Mouse (Mus musculus): Measurements from ENCODE around the gene Kif19a. TPM values are rescaled to one million over a fixed set of nuclear protein-coding genes. Genes with fewer than 3 reads are reported as not detected.

Gene Kif19a
- 0.22 and 0.46 TPM in 2 replicates for polyA plus RNA-seq (2015; fragmentation: Nextera tagmentation; extraction: Ambion mirVana)

DNA sequence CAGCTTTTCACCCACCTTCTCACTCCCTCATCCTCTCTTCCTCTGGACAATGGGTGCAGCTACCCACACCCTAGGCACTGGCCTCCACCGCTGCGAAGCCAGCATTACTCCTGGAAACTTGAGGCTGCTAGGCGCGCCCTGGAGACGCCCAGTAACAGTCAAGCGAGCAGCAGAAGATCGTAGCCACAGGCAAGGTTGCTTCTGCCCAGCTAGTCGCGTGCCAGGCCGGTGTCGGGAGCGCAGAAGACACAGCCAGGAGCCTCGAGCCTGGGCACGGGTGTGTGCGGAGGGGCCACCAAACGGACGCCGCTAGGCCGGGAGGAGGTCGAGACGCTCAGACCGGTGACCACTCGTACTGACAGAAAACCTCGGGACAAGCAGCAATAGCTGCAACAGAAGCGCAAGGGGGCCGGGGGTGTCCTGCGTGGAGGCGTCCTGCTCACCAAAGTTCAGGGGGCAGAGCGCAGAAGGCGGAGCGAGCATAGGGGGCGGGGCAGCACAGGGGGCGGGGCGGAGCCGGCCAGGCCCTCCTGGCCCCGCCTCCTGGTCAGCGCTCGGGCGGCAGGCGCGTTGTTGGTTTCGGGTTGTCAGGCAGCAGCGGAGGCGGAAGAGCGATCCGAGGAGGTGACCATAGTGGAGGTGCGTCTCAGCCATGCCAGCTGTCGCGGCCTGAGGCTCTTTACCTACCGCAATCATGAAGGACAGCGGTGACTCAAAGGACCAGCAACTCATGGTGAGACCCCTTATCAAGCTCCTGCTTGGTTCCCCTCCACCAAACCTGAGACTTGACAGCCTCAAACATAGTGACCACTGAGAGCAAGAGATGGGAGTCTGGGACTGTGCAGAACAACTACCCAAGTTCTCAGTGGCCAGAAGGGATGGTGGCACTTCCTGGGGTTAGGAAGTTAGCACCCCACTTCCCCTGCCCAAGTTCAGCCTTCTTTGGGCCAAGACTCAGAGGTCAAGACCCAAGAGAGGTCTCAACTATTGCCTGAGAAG, at the start of gene Kif19a:
Kif19a (plus strand) TSS at position 569 of the 999 bp plus-strand sequence.
- Histone ChIP-seq H3K9ac (replicated peaks; ENCODE audit: low read length) (peak within 1 kb of the TSS; percentile 59), H3K36me3 (ENCODE audit: insufficient read depth, low read length) (no peaks in the 10 kb centered on the region), H3K27ac (ENCODE audit: low read length) (no peak within 1 kb of the TSS), H3K9me3 (ENCODE audit: low read length) (no peaks in the 10 kb centered on the region), H3K27me3 (ENCODE audit: insufficient read depth, low read length) (peaks cover 17% of the 10 kb centered on the region), H3K4me2 (replicated peaks; ENCODE audit: low read depth, low read length) (peak within 1 kb of the TSS; percentile 96), H3K4me3 (ENCODE audit: low read length) (peak within 1 kb of the TSS; percentile 57), H3K4me1 (ENCODE audit: insufficient read depth, low read length) (0 out of 2 replicates have a peak, but pooled peaks cover 3% of the 10 kb centered on the region)
- 3% methylated on average over 51 of the region's 51 CpGs for WGBS
- peak; percentile 86 for ATAC-seq (ENCODE audit: low FRiP score, low TSS enrichment)

- no peaks in the 10 kb centered on the region for H3K9me3 ChIP-seq (ENCODE audit: low read length)
- H3K4me3 ChIP-seq (ENCODE audit: low read length) = no peak overlapping the region
- peaks cover 3% of the 10 kb centered on the region; the same call in 1 of the 2 replicates for H3K4me1 ChIP-seq (ENCODE audit: insufficient read depth, low read length)
- WGBS = 61% methylated on average over 7 of the region's 7 CpGs
- ATAC-seq (ENCODE audit: low FRiP score, low TSS enrichment) = no peak
- no peaks in the 10 kb centered on the region for H3K27me3 ChIP-seq (ENCODE audit: insufficient read depth, low read length)
- H3K27ac ChIP-seq (ENCODE audit: low read length) = no peak overlapping the region
- no peak overlapping the region for H3K9ac ChIP-seq (replicated peaks; ENCODE audit: low read length)
- no peaks in the 10 kb centered on the region for H3K36me3 ChIP-seq (ENCODE audit: insufficient read depth, low read length)
- H3K4me2 ChIP-seq (replicated peaks; ENCODE audit: low read depth, low read length) = no peak overlapping the region
Measured at GRCm38 (mm10) chr11:114715531-114715930, 49.7 kb upstream of the Kif19a start.

GRCm38 (mm10) chr11:114720535-114720934, 44.7 kb upstream of the Kif19a start:
- Histone ChIP-seq H3K4me1 (ENCODE audit: insufficient read depth, low read length) (peaks cover 7% of the 10 kb centered on the region; the same call in 1 of the 2 replicates), H3K4me3 (ENCODE audit: low read length) (no peak overlapping the region), H3K4me2 (replicated peaks; ENCODE audit: low read depth, low read length) (no peak overlapping the region), H3K27me3 (ENCODE audit: insufficient read depth, low read length) (no peaks in the 10 kb centered on the region), H3K27ac (ENCODE audit: low read length) (no peak overlapping the region), H3K36me3 (ENCODE audit: insufficient read depth, low read length) (no peaks in the 10 kb centered on the region), H3K9ac (replicated peaks; ENCODE audit: low read length) (no peak overlapping the region), H3K9me3 (ENCODE audit: low read length) (0 out of 2 replicates have a peak, but pooled peaks cover 2% of the 10 kb centered on the region)
- ATAC-seq (ENCODE audit: low FRiP score, low TSS enrichment) = 0 out of 2 replicates have a peak, but pooled peaks have one; percentile 31
- 46% methylated on average over 10 of the region's 10 CpGs for WGBS

DNA sequence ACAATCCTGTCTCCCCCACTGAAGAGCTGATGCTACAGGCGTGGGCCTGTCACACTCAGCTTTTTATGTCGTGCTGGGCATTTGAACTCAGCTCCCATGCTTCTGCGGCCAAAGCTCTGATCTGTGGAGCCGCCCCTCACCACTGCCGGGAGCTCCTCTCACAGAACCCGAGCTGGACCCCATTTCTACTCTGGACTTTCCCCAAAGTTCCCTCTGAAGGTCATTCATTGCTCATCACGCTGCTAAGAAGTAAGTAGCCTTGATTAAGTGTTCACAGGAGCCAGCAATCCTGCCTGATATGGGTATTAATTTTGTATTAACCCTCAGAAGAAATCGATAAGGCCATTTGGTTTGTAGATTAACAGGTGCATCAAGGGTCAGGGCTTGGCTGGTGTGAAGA, 42.8 kb upstream of the Kif19a start:
- Histone ChIP-seq H3K4me2 (replicated peaks; ENCODE audit: low read depth, low read length) (no peak overlapping the region), H3K36me3 (ENCODE audit: insufficient read depth, low read length) (no peaks in the 10 kb centered on the region), H3K9me3 (ENCODE audit: low read length) (0 out of 2 replicates have a peak, but pooled peaks cover 2% of the 10 kb centered on the region), H3K4me1 (ENCODE audit: insufficient read depth, low read length) (peaks cover 13% of the 10 kb centered on the region; the same call in 1 of the 2 replicates), H3K9ac (replicated peaks; ENCODE audit: low read length) (no peak overlapping the region), H3K27ac (ENCODE audit: low read length) (no peak overlapping the region), H3K4me3 (ENCODE audit: low read length) (no peak overlapping the region), H3K27me3 (ENCODE audit: insufficient read depth, low read length) (no peaks in the 10 kb centered on the region)
- no peak for ATAC-seq (ENCODE audit: low FRiP score, low TSS enrichment)
- 78% methylated on average over 8 of the region's 8 CpGs for WGBS

- WGBS = 77% methylated on average over 13 of the region's 13 CpGs
- Histone ChIP-seq H3K9me3 (ENCODE audit: low read length) (0 out of 2 replicates have a peak, but pooled peaks cover 2% of the 10 kb centered on the region), H3K27ac (ENCODE audit: low read length) (no peak overlapping the region), H3K27me3 (ENCODE audit: insufficient read depth, low read length) (no peaks in the 10 kb centered on the region), H3K36me3 (ENCODE audit: insufficient read depth, low read length) (no peaks in the 10 kb centered on the region), H3K4me1 (ENCODE audit: insufficient read depth, low read length) (peaks cover 17% of the 10 kb centered on the region; the same call in 1 of the 2 replicates), H3K4me3 (ENCODE audit: low read length) (no peak overlapping the region), H3K9ac (replicated peaks; ENCODE audit: low read length) (no peak overlapping the region), H3K4me2 (replicated peaks; ENCODE audit: low read depth, low read length) (no peak overlapping the region)
- ATAC-seq (ENCODE audit: low FRiP score, low TSS enrichment) = no peak
Measured at GRCm38 (mm10) chr11:114723030-114723429, 42.2 kb upstream of the Kif19a start.

- no peak overlapping the region for H3K4me3 ChIP-seq (ENCODE audit: low read length)
- H3K36me3 ChIP-seq (ENCODE audit: insufficient read depth, low read length) = no peaks in the 10 kb centered on the region
- H3K27ac ChIP-seq (ENCODE audit: low read length) = no peak overlapping the region
- ATAC-seq (ENCODE audit: low FRiP score, low TSS enrichment) = no peak
- WGBS = 45% methylated on average over 11 of the region's 11 CpGs
- 0 out of 2 replicates have a peak, but pooled peaks cover 3% of the 10 kb centered on the region for H3K27me3 ChIP-seq (ENCODE audit: insufficient read depth, low read length)
- no peak overlapping the region for H3K9ac ChIP-seq (replicated peaks; ENCODE audit: low read length)
- H3K9me3 ChIP-seq (ENCODE audit: low read length) = 0 out of 2 replicates have a peak, but pooled peaks cover 2% of the 10 kb centered on the region
- peaks cover 17% of the 10 kb centered on the region; the same call in 1 of the 2 replicates for H3K4me1 ChIP-seq (ENCODE audit: insufficient read depth, low read length)
- H3K4me2 ChIP-seq (replicated peaks; ENCODE audit: low read depth, low read length) = no peak overlapping the region
Measured at GRCm38 (mm10) chr11:114724787-114725590, 40.2 kb upstream of the Kif19a start.

DNA sequence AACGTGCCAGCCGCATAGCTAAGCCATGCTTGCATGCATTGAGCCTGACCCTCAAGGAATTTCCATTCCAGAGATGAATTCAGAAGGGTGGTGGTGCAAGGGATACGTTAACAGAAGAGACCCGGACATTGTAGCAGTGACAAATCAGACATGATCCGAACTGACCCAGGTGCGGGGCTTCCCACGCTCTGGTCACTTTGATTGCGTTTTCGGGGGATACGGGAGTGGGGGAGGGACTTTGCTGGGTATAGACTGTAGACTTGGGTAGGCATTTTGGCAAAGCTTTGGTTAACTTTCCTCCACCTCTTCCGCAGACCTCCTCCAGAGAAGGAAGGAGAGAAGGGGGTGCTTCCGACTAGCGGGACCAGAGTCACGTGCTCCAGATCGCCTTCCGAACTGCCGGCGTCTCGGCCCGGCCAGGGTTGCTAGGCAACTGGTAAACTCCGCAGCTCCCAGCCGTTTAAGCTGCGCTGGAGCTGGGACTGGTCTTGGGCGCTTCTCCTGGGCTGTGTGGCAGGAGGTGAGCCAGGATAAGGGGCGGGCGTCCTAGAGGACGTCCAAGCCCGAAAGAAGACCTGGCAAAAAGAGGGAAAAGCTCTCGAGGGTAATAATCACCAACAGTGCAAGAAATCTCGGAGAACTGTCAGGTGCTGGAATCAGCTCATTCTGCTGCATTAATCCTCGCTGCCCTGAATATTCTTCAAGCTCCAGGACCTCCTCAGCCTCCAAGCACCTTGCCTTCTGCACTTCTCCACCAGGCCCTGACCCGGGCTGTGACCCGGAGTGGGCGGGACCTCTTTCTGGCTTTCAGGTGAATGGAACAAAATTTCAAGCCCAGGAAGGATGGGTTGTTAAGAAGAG, 38.0 kb upstream of the Kif19a start, which contains the start of gene Dnaic2:
Dnaic2 (plus strand) TSS at position 444 of the 861 bp plus-strand sequence.
- H3K9me3 ChIP-seq (ENCODE audit: low read length) = no peaks in the 10 kb centered on the region

DNA sequence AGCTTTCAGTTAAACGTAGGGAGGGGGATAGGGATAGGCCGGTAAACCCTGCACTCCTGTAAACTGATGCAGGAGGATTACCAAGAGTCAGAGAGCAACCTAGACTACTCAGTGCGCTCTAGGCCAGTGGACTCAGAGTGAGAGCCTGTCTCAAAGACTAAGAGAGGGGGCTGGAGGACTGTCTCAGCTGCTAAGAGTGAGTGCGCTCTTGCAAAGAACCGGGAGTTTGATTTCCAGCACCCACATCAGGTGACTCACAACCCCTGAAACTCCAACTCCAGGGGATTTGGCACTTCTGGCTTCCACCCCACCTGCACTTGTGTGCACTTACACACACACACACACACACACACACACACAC, 37.4 kb upstream of the Kif19a start:
- 0 out of 2 replicates have a peak overlapping the region, but pooled peaks have one; percentile 27 for H3K9ac ChIP-seq (replicated peaks; ENCODE audit: low read length)
- no peaks in the 10 kb centered on the region for H3K9me3 ChIP-seq (ENCODE audit: low read length)
- H3K36me3 ChIP-seq (ENCODE audit: insufficient read depth, low read length) = no peaks in the 10 kb centered on the region
- WGBS = 32% methylated on average over 5 of the region's 5 CpGs
- no peak for ATAC-seq (ENCODE audit: low FRiP score, low TSS enrichment)
- H3K27ac ChIP-seq (ENCODE audit: low read length) = no peak overlapping the region
- 0 out of 2 replicates have a peak, but pooled peaks cover 3% of the 10 kb centered on the region for H3K27me3 ChIP-seq (ENCODE audit: insufficient read depth, low read length)
- peaks cover 17% of the 10 kb centered on the region; the same call in 1 of the 2 replicates for H3K4me1 ChIP-seq (ENCODE audit: insufficient read depth, low read length)
- H3K4me2 ChIP-seq (replicated peaks; ENCODE audit: low read depth, low read length) = peak overlapping the region; percentile 59
- H3K4me3 ChIP-seq (ENCODE audit: low read length) = no peak overlapping the region; the same call in 1 of the 2 replicates

More for the DNA sequence above, 38.0 kb upstream of the Kif19a start, which contains the start of gene Dnaic2:
- Histone ChIP-seq H3K4me1 (ENCODE audit: insufficient read depth, low read length) (peaks cover 17% of the 10 kb centered on the region; the same call in 1 of the 2 replicates), H3K27me3 (ENCODE audit: insufficient read depth, low read length) (0 out of 2 replicates have a peak, but pooled peaks cover 3% of the 10 kb centered on the region), H3K27ac (ENCODE audit: low read length) (no peak within 1 kb of the TSS), H3K4me3 (ENCODE audit: low read length) (peak within 1 kb of the TSS; percentile 39), H3K36me3 (ENCODE audit: insufficient read depth, low read length) (no peaks in the 10 kb centered on the region), H3K4me2 (replicated peaks; ENCODE audit: low read depth, low read length) (peak within 1 kb of the TSS; percentile 59), H3K9ac (replicated peaks; ENCODE audit: low read length) (peak within 1 kb of the TSS; percentile 27; the same call in 1 of the 2 replicates)
- ATAC-seq (ENCODE audit: low FRiP score, low TSS enrichment) = peak; percentile 95
- WGBS = 7% methylated on average over 34 of the region's 34 CpGs

All from kidney, embryonic 16.5 days (tissue).